Mouse (Mus musculus) cerebellum, adult 2 months (tissue): ENCODE measurements around the gene Fnbp1l. TPM values are rescaled to one million over a fixed set of nuclear protein-coding genes. Genes with fewer than 3 reads are reported as not detected.

Experiments used
- DNase-seq, 2 experiments: peaks; one replicate each; pipeline ENCODE4 v3.0.0; 2021
- H3K27ac ChIP-seq: fragments of 200-500 bp; 2 replicates; pipeline ENCODE4 v1.5.1; 2012; ENCODE audit warnings: low read length, control low read depth, inconsistent platforms; ENCODE audit not compliant: insufficient read depth
- H3K27me3 ChIP-seq: fragments of 200-500 bp; 2 replicates; pipeline ENCODE4 v1.6.1; 2012; ENCODE audit warnings: inconsistent platforms, mild to moderate bottlenecking, low read length, moderate library complexity; ENCODE audit not compliant: control insufficient read depth, insufficient read depth
- H3K4me1 ChIP-seq: fragments of 200-500 bp; 2 replicates; pipeline ENCODE4 v1.6.1; 2011; ENCODE audit warnings: low read length; ENCODE audit not compliant: control insufficient read depth, insufficient read depth
- H3K4me3 ChIP-seq: fragments of 200-500 bp; replicated peaks from 2 replicates; pipeline ENCODE3; 2011; ENCODE audit warnings: mild to moderate bottlenecking, low read depth, low read length, control low read depth; ENCODE audit not compliant: insufficient read depth
- CTCF ChIP-seq: fragments of 200-500 bp; IDR thresholded peaks from 2 replicates; pipeline ENCODE4 v1.5.1; 2011; ENCODE audit warnings: low read depth, mild to moderate bottlenecking, control low read depth, low read length, moderate library complexity, borderline replicate concordance; ENCODE audit not compliant: insufficient read depth
- POLR2A ChIP-seq: fragments of 200-500 bp; IDR thresholded peaks from 2 replicates; pipeline ENCODE4 v1.6.1; 2011; ENCODE audit warnings: low read length, control low read depth, borderline replicate concordance; ENCODE audit not compliant: insufficient read depth
- WGBS: fragments of 180-500 bp; shearing (Covaris S2); methylation state at CpG from one replicate; pipeline ENCODE4 v1.1.7; 2018; 5-methylcytosine and 5-hydroxymethylcytosine counted together
- polyA plus RNA-seq: library from polyadenylated mRNA; depleted of rRNA; stranded (reverse); fragments of >200 nt; gene quantifications from 2 replicates; pipeline ENCODE4 v1.2.3, GENCODE M21; 2012

Gene Fnbp1l
- polyA plus RNA-seq, 1 experiment = 17.6 TPM

DNA sequence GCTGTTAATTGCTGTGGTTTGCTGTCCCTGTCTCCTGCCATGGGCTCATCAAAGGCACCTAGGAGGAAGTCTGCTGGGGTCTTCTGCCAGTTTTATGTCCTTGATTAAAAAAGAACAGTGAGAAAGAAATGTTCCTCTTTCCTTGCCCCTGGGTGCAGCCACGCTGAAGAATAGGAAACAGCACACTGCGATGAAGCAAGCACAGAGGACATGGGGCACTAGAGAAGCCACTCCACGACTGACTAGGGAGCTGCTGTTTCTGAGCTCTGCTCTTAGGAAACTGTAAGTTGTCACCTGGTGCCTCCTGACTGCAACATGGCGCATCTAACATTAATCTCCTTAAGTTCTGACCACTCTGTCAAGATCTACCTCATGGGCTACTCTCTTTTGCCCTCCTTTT, 53.0 kb downstream of the Fnbp1l start:
- TF ChIP-seq CTCF = no peak
- no peak for TF ChIP-seq POLR2A
- no peaks in the 10 kb centered on the region for H3K4me1 ChIP-seq
- DNase-seq = no peak
- H3K27ac ChIP-seq = no peak overlapping the region
- no peaks in the 10 kb centered on the region for H3K27me3 ChIP-seq
- no peak overlapping the region for H3K4me3 ChIP-seq
- WGBS = 72% methylated on average over 4 of the region's 4 CpGs

DNA sequence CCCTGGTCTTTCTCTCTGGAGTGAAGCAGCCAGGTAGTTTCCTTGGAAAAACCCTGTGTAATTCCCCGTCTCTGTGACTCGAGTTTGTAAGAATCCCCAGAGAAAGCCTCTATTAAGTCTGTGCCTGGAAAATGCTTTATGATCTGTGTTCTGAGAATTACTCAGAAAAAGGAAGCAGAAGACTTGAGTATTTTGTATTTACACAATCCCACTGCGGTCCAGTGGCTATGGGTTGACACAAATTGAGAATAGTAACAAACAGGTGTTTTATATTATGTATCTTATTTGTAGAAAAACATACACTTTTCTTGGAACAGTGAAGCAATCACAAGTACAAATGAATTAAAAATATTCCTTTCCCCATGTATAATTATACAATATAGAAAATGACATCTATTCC, 53.4 kb downstream of the Fnbp1l start:
- H3K27me3 ChIP-seq = no peaks in the 10 kb centered on the region
- TF ChIP-seq CTCF (no peak), POLR2A (no peak)
- no peak overlapping the region for H3K4me3 ChIP-seq
- no peaks in the 10 kb centered on the region for H3K4me1 ChIP-seq
- H3K27ac ChIP-seq = no peak overlapping the region
- WGBS = 84% methylated on average over 3 of the region's 3 CpGs
- DNase-seq = no peak

DNA sequence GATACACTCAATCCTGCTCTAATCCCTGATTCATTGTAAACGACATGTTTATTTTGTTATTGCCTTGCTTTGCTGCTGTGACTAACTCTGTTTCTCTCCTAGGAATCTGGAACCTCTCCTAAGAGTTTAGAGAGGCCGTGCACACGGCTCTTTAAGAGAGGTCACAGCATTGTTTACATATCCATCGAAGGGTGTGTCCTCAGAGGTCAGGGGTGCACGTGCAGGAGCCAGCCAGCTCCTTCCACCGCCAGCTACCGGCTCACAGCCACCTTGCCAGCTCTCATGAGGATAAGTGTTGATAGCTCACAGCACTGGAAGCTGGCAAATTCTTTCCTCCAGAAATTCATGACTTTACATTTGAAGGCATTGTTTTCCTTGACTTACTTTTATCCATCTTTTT, 54.2 kb downstream of the Fnbp1l start:
- no peak for DNase-seq
- no peaks in the 10 kb centered on the region for H3K27me3 ChIP-seq
- WGBS = 58% methylated on average over 7 of the region's 7 CpGs
- no peak overlapping the region for H3K27ac ChIP-seq
- no peak for TF ChIP-seq CTCF
- TF ChIP-seq POLR2A = no peak
- H3K4me1 ChIP-seq = no peaks in the 10 kb centered on the region
- no peak overlapping the region for H3K4me3 ChIP-seq

DNA sequence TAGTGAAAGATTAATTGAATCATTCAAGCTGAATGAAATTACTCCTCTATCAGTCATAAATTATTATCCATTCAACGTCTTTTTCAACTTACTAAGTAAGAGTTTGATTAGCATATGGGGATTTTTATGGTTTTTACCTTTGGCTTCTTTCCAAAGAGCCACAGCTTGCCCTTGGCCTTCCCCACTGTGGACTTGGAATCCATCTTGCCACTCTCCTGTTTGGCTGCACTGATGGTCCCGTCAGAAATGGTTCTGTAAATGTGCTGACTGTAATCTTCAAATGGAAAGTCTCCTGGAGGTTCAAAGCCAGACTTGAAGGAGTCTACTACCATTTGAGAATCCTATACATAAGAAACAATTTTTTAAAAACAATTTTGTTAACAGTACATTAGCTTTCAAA, 61.7 kb downstream of the Fnbp1l start:
- Histone ChIP-seq H3K27me3 (no peaks in the 10 kb centered on the region), H3K27ac (no peak overlapping the region), H3K4me3 (no peak overlapping the region), H3K4me1 (no peaks in the 10 kb centered on the region)
- DNase-seq = peak in 1 of 2 experiments; percentile 25
- WGBS = 14% methylated on average over 2 of the region's 2 CpGs
- no peak for TF ChIP-seq CTCF

DNA sequence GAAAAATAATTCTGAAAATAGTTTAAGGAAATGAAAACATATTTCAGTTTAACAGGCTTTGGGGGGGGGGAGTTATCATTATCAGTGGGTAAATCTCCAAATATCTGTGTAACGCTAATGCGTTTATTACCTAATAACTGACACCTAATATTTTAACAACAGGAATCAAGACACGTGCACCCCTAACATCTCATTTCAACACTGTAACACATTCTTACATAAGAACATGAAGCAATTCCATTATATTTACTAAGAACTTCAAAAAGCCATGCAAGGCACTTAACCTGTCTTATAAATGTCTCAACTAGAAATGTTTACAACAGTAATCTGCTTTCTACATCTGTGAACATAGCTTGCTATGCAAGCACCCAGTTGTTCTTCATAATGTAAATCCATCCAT, 68.3 kb downstream of the Fnbp1l start:
- H3K4me1 ChIP-seq = no peaks in the 10 kb centered on the region
- H3K4me3 ChIP-seq = no peak overlapping the region
- H3K27ac ChIP-seq = no peak overlapping the region
- no peaks in the 10 kb centered on the region for H3K27me3 ChIP-seq
- over 99% methylated on average over 3 of the region's 3 CpGs for WGBS
- no peak for DNase-seq
- no peak for TF ChIP-seq CTCF
- TF ChIP-seq POLR2A = no peak

DNA sequence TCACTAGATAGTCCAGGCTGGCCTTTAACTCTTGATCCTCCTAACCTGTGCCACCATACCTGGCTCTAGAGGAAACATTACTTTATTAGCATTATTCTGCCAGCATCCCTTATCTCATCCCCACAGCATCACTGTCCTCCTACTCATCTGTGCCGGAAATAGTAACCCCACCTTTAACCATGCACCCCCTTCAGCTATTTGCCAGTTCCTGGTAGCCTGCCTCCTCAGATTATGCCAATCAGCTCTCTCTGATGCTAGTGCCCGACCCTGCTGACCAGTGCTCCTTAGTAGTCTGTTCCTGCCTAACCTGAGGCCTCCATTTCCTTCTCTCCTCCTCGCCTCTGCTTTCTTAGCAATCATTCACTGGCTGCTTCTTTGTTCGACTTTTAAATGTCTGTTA, 72.0 kb downstream of the Fnbp1l start:
- no peaks in the 10 kb centered on the region for H3K4me1 ChIP-seq
- H3K27me3 ChIP-seq = no peaks in the 10 kb centered on the region
- 90% methylated on average over 4 of the region's 4 CpGs for WGBS
- no peak for DNase-seq
- TF ChIP-seq CTCF = no peak
- TF ChIP-seq POLR2A = no peak
- H3K4me3 ChIP-seq = no peak overlapping the region
- no peak overlapping the region for H3K27ac ChIP-seq

DNA sequence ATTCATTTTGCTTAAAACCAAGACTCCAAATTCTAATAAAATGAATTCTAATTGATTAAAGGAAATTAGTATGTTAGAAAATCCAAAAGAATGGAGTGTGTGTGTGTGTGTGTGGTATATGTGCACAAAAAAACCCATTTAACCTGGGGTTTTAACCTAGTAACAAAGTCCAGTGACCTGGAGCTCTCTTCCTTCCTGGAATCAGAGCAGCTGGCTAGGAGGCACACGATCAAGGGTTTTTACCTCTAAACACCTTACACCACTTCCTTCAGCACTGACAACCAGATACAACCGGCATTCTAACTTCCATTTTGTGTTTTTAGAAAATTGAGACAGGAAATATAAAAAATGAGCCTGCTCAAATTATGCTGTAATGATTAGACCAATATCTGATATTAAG, 74.2 kb downstream of the Fnbp1l start:
- TF ChIP-seq POLR2A (no peak), CTCF (no peak)
- no peaks in the 10 kb centered on the region for H3K4me1 ChIP-seq
- no peaks in the 10 kb centered on the region for H3K27me3 ChIP-seq
- H3K4me3 ChIP-seq = no peak overlapping the region
- no peak overlapping the region for H3K27ac ChIP-seq
- no peak for DNase-seq
- 81% methylated on average over 2 of the region's 2 CpGs for WGBS

DNA sequence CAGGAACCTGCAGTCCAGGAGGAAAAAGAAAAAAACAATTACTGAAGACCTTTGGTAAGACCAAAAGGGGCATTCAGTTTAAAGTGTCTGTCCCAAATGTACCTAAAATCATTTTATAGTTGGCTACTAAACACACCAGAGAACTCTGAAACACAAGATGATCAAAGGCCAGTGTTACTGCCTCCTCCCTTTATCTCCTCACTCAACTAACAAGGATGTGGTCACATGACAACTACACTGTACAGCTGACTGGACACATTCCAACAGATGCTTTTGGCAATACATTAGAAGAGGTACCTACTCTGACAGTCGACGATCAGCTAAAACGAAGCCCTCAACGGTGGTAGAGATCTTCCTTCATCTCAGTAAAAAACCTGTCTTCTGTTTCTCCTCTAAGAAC, 78.6 kb downstream of the Fnbp1l start:
- no peak overlapping the region for H3K4me3 ChIP-seq
- H3K27me3 ChIP-seq = no peaks in the 10 kb centered on the region
- no peak overlapping the region for H3K27ac ChIP-seq
- no peak for TF ChIP-seq POLR2A
- no peak for TF ChIP-seq CTCF
- WGBS = 87% methylated on average over 4 of the region's 4 CpGs
- no peak for DNase-seq
- no peaks in the 10 kb centered on the region for H3K4me1 ChIP-seq

DNA sequence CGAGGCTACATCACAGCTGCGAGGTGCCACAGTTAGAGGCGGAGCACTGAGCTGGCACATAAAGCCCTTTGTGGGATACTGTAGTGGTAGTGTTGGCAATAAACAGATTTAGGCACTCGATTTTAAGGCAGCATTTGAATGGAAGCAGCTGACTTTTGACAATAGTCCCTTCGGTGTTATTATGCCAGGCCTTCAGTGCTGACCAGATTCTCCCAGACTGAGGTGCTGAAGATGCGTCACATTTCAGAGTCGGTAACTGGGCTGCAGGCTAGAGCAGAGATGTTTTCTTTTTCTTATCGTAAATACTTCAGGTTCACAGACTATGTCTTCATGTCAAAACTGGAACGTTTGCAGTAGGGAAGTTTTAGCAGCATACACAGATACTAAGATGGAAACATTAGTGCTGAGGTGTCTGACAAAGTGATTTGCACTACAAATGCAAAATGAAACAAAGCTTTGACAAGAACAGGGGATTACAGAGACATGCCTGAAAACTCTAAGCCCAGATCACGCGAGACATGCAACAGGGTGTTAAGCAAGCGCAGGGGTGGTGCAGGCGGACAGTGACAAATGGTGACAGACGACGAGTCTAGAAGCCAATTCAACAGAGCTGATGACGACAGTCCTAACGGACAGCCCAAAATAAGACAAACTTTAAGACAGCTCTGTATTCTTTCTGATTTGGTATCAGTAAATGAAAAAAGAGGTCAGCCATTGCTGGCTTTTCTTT, 79.4 kb downstream of the Fnbp1l start:
- H3K27me3 ChIP-seq = no peaks in the 10 kb centered on the region
- 77% methylated on average over 17 of the region's 17 CpGs for WGBS
- no peak overlapping the region for H3K27ac ChIP-seq
- no peaks in the 10 kb centered on the region for H3K4me1 ChIP-seq
- H3K4me3 ChIP-seq = no peak overlapping the region
- TF ChIP-seq CTCF (no peak), POLR2A (no peak)
- DNase-seq = no peak
